Mouse (Mus musculus) urinary bladder, postnatal 10 days (tissue): ENCODE measurements around the gene Dhdh.

Source experiments
- DNase-seq: peaks from one replicate; pipeline ENCODE4 v3.0.0; 2022; ENCODE audit warnings: low spot score

Dhdh gene

DNA sequence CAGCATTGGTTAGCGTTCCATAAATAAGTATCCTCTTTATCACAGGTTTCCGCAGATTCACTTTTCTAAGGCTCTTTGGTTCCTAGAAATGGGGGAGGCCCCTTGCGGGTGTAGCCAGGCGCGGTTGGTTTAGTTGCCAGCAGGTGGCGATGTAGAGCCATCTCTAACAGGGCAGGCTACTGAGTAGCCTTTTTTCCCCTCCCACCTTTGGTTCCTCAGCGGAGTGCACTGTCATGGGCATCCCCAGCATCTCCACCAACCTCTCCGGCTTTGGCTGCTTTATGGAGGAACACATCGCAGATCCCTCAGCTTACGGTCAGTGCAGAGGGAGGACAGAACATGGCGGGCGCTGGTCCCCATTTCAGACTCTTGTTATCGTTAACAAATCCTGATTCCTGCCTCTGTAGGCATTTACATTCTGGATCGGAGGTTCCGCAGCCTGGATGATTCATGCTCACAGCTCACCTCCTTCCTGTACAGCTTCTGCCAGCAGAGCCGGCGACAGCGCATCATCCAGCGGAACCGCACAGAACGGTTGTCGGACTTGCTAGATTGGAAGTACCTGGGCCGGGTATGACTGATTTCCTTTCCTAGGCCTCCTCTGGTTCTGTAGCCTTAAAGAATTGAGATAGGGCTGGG lies 37.1 kb downstream of the Dhdh start:
- DNase-seq = no peak

DNA sequence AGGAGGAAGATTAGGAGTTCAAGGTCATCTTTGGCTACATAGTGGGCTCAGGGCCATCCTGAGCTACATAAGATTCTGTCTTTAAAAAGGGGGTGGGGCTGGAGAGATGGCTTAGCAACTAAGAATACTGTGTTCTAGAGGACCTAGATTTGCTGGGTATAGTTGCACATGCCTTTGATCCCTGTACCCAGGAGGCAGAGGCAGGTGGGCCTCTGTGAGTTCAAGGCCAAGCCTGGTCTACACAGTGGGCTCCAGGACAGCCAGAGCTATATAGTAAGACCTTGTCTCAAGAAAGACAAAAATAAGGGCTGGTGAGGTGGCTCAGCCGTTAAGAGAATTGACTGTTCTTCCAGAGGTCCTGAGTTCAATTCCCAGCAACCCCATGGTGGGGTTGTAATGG lies 38.6 kb downstream of the Dhdh start:
- no peak for DNase-seq

DNA sequence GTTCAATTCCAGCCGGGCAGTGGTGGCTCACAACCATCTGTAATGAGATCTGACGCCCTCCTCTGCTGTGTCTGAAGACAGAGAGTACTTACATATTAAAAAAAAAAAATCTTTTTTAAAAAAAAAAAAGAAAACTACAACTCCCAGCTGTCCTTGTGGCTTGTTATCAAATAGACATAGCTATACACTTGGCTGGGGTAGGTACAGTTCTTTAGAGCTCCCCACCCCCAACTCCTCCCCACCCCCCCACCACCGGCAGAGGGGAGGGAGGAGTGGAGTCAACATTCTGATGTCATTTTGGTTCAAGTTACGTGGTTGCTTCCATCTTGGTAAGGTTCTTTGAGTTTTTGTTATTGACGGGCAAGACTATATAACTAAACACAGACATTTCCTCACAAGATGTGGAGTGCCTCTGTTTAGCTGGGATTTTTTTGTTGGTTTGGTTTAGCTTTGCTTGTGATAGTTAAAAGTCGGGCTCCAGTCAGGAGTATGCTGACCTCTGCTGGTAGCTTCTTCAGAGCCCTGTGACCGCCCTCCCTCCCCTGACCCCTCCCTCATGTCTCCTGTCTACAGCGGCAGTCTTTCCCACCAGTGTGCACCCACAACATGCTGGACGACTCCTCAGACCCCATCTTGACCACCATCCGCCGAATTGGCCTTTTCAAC lies 41.1 kb downstream of the Dhdh start:
- no peak for DNase-seq

DNA sequence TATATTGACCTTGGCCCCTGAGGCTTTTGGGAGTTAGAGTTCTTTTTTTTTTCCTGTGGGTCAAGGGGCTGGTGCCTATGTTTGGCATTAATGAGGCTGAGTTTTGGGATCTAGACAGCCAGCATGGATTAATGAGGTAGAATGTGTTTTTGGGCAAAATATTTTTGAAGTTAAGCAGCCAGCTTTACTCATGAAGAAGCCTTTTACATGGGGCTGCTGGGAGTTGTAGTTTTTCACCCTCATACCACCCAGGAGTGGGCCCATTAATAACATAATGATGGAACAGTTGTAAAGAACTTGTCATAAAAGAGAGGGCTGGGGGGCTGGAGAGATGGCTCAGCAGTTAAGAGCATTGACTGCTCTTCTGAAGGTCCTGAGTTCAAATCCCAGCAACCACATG lies 42.0 kb downstream of the Dhdh start:
- no peak for DNase-seq

DNA sequence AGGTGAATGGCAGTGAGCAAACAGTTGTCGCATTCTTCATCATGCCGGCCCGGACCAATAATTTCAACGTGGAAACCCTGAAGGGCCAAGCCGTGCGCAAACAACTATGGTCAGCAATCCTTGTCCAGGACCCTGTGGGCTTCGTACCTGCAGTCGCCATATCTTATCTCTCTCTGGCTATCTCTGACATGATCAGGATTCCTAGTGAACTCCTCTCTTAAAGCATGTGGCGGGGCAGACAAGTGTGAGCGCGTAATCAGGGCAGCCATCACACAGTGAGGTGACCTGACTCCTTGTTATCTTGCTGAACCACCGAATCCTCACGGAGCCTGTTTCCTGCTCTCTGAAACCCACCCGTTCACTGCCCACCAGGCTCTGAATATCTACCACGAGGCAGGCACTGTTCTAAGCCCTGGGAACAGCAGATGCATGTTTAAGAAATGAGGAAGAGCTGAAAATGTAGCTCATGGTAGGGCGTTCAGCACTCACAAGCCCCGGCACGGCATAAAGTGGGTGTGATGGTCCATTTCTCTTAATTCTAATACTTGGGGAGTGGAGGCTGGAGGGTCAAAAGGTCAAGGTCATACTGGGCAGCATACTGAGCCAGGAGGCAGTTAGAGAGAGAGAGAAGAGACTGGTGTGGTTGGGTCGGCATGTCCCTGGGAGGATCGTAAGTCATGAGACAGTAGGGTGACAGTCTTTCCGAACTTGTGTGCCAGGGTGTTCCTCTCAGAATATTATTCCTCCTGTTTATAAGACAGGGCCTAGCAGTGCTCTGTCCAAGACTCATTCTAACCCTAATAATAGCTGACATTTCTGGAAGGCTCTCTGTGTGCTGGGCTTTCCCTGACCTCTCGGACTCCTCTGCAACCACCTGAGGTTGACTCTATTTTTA lies 44.8 kb downstream of the Dhdh start:
- no peak for DNase-seq

DNA sequence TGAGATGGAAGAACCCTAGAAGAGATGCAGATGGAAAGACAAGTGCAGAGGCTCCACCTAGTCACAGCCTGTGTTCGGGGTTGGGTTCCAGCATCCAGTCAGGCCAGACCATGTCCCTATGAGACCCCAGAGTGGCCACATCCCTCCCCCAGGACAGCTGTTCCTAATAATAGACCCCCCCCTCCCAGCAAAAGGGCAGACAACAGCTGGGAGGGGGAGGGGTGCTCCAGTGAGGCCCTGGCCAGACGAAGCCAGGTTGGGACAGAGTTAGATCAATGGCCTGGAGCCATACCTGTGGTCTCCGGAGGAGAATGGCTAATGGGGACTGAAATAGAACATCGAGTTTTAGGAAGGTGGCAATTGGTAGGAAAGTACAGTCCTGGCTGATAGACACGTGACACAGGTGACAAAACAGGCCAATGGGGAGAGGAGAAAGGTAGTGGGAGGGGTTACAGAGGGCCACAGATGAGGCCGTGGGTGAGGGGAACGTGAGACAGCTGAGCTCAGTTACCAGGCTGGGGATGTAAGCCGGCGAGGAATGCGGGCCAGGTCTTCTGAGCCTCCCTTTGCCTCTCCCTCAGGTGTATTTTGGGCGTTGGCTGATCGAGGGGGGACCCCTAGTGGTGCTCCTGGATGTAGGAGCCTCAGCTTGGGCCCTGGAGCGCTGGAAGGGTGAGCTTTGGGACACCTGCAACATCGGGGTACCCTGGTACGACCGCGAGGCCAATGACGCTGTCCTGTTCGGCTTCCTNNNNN lies 50.9 kb downstream of the Dhdh start, which contains the start of gene Ruvbl2:
Ruvbl2 (minus strand) TSS at position 576 of the 756 bp plus-strand sequence.
- DNase-seq = no peak

DNA sequence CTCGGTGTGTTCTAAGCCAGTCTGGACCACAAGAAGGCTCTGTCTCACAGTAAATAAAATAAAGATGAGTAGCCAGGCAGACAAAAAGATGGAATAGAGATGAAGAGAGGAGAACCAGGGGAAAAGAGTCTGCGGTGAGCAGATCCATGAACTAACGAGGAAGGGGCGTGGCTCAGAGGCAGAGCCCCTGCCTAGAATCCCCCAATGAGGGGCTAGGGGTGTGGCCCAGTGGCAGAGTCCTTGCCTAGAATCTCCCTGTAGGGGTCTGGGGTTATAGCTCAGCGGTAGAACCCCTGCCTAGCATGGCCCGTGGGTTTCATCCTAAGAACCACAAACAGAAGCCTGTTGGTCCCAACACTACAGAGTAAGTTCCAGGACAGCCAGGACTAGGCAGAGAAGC lies 51.6 kb downstream of the Dhdh start:
- no peak for DNase-seq

DNA sequence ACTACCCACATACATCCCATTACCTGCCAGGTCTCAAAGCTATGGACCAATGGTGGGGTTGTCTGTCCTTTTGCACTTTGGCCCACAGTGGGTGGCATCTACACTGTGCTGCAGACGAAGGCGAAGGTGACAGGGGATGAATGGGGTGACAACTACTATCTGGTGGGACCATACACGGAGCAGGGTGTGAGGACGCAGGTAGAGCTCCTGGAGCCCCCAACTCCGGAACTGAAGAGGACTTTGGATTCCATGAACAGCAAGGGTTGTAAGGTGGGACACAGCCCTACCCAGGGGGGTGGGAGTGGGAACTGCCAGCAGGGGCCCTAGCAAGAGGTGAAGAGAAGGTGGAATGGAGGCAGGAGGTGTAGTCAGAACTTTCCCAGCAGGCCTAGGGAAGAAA lies 52.2 kb downstream of the Dhdh start:
- DNase-seq = no peak

DNA sequence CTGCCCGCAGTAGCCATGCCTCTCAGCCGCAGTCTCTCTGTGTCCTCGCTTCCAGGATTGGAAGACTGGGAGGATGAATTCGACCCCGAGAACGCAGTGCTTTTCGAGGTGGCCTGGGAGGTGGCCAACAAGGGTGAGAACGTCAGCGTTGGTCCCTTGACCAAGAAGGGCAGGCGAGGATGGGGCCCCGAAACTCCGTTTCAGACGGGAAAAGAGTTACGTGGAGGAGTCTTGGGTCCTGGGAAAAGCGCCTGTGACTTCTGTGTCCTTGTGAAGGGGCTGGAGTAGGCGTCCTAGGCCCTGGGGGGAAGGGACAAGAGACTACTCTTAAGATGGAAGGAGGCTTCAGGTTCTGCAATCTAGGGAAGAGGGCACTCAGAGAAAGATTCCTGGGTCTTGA lies 53.6 kb downstream of the Dhdh start:
- no peak for DNase-seq

DNA sequence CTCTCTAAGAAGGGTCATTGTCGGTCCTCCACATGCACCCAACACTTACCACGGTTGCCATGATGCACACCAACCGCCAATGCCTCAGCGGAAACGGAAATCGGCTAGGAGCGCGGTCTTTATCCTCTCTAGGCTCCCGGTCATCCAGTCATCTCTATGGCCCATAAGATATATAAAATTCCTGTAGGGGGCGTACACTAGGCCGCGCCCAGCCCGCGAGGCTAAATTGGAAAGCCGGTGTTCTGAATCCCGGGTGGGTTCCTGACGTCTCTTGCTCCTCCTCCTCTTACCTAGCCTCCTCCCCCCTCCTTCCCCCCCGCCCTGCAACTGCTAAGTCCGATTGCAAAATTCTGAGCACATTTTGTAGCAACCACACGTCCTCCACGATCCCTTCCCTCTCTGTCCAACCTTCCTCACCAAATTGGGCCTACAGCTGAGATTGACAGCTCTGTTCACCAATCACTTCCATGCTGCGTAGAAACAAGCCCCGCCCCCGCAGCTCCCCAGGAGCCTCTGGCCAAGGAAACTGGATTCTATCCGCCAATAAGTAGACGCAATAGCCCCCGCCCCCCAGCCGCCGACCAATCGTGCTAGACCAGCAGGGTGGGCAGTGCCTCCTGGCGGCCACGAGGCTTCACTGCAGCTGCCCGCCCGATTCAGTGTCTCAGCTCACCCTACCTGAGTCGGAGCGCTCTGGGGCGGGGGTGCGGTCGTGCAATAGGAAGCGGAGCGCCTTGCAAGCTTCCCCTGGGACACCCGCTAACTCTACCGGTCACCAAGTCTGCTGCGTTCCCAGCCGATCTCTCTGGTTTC lies 54.2 kb downstream of the Dhdh start, which contains the start of gene Gys1:
Gys1 (plus strand) TSS at position 642 of the 813 bp plus-strand sequence.
- DNase-seq = peak; percentile 99

DNA sequence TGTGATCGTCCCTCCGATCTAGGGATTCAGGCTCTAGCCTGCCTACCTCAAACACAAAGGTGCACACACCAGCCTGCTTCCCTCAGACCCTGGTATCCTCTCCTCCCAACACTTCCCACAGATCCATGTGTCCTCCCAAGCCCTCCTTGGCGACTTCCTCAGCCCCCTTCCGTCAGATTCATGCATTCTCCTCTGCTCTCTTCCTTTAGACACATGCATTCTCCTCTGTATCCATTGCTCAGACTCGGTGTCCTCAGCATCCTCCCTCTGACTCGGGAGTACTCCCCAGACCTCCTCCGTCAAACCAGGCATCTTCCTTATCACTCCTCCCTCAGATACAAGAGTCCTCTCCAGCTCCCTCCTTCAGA lies 54.8 kb downstream of the Dhdh start:
- no peak for DNase-seq

DNA sequence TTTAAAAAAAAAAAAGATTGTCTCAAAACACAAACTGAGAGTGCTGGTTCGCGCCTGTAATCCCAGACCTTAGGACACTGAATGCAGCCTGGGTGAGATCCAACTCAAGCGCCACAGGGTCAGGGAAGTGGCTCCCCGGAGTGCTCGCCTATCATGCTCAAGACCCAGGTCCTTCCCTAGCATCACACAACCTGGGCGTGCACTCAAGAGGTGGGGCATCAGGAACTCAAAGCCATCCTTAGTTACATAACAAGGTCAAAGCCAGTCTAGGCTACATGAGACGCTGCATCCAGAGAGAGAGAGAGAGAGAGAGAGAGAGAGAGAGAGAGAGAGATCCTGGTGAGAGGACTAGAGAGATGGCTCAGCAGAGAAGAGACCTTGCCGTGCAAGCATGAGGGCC lies 62.0 kb downstream of the Dhdh start:
- DNase-seq = no peak

DNA sequence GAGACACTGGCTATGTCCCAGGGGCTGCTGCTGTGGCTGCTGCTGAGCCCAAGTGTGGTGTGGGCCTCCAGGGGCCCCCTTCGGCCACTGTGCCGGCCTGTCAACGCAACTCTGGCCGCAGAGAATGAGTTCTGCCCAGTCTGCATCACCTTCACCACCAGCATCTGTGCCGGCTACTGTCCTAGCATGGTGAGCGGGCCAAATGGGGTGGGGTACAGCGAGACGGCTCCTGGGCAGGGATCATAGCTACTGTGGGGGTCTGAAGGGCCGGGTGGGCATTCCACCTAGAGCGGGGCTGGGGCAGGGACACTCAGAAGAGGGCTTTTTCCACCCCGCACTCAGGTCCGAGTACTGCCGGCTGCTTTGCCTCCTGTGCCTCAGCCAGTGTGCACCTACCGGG lies 67.4 kb downstream of the Dhdh start:
- DNase-seq = no peak
